Mouse (Mus musculus) CH12.LX (cell line): ENCODE data around the gene Bcas3. TPM values are rescaled to one million over a fixed set of nuclear protein-coding genes. Genes with fewer than 3 reads are reported as not detected.

ENCODE experiments used
- DNase-seq: peaks from one replicate; pipeline ENCODE4 v3.0.0-alpha.2; 2013; ENCODE audit errors: extremely low read depth
- H3K27ac ChIP-seq: 2 replicates; pipeline ENCODE4 v1.5.1; 2012; ENCODE audit warnings: low read depth, mild to moderate bottlenecking, control low read depth, moderate library complexity; ENCODE audit not compliant: insufficient read depth
- H3K27me3 ChIP-seq: replicated peaks from 2 replicates; pipeline ENCODE3; 2012; ENCODE audit warnings: inconsistent platforms
- H3K36me3 ChIP-seq, 2 experiments: replicated peaks in 1 of 2; 2 replicates each; pipeline versions ENCODE3 to v1.6.1; 2012; ENCODE audit warnings: inconsistent platforms in 1 of 2, low read length in 1 of 2, mild to moderate bottlenecking in 1 of 2, mixed read lengths in 1 of 2, moderate library complexity in 1 of 2; ENCODE audit not compliant: control insufficient read depth in 1 of 2, insufficient read depth in 1 of 2
- H3K4me1 ChIP-seq, 2 experiments: 2 replicates each; pipeline ENCODE4 v1.6.1; 2012; ENCODE audit warnings: inconsistent platforms in 1 of 2, moderate library complexity in 1 of 2; ENCODE audit not compliant: insufficient read depth in 2 of 2, control insufficient read depth in 1 of 2
- H3K4me2 ChIP-seq: 2 replicates; pipeline ENCODE4 v1.6.1; 2012; ENCODE audit warnings: low read depth, mild to moderate bottlenecking, control low read depth; ENCODE audit not compliant: poor library complexity, insufficient read depth, severe bottlenecking
- H3K4me3 ChIP-seq, 3 experiments: fragments of 150-350 bp in 1 of 3; sonication (generic) in 1 of 3; replicated peaks in 1 of 3; 2 replicates each; pipeline versions ENCODE3 to v1.5.1; 2011 to 2012; ENCODE audit warnings: low read depth in 2 of 3, low read length in 2 of 3, mild to moderate bottlenecking in 2 of 3, moderate library complexity in 2 of 3, control low read depth in 1 of 3, improper control_type of control experiment in 1 of 3, inconsistent platforms in 1 of 3, mixed read lengths in 1 of 3; ENCODE audit not compliant: poor library complexity in 1 of 3
- H3K79me2 ChIP-seq: replicated peaks from 2 replicates; pipeline ENCODE4 v1.6.1; 2012; ENCODE audit warnings: mild to moderate bottlenecking, moderate library complexity; ENCODE audit not compliant: control insufficient read depth, poor library complexity, insufficient read depth, severe bottlenecking; ENCODE audit errors: extremely low read depth
- H3K9ac ChIP-seq: 2 replicates; pipeline ENCODE4 v1.6.1; 2012; ENCODE audit warnings: low read depth, mild to moderate bottlenecking, control low read depth, moderate library complexity; ENCODE audit not compliant: insufficient read depth
- H3K9me3 ChIP-seq: replicated peaks from 2 replicates; pipeline ENCODE3; 2012; ENCODE audit warnings: low read length, inconsistent platforms, mixed read lengths
- BHLHE40 ChIP-seq: IDR thresholded peaks from 2 replicates; pipeline ENCODE4 v1.6.1; 2011; ENCODE audit warnings: mild to moderate bottlenecking, low read depth, low read length, improper control_type of control experiment
- CTCF ChIP-seq, 2 experiments: IDR thresholded peaks in 1 of 2; conservative IDR thresholded peaks in 1 of 2; 2 replicates each; pipeline ENCODE4 v1.5.1; 2011 to 2012; ENCODE audit warnings: low read depth in 2 of 2, low read length in 2 of 2, improper control_type of control experiment in 1 of 2, inconsistent platforms in 1 of 2, mild to moderate bottlenecking in 1 of 2, moderate library complexity in 1 of 2
- ELF1 ChIP-seq: IDR thresholded peaks from 2 replicates; pipeline ENCODE4 v1.6.1; 2014; ENCODE audit warnings: low read depth, mild to moderate bottlenecking, inconsistent platforms, low read length, improper control_type of control experiment
- EP300 ChIP-seq: IDR thresholded peaks from 2 replicates; pipeline ENCODE4 v1.6.1; 2011; ENCODE audit warnings: low read length, improper control_type of control experiment
- HCFC1 ChIP-seq: IDR thresholded peaks from 2 replicates; pipeline ENCODE4 v1.6.1; 2012; ENCODE audit warnings: low read depth, mild to moderate bottlenecking, inconsistent platforms, low read length, improper control_type of control experiment
- JUND ChIP-seq: conservative IDR thresholded peaks from 2 replicates; pipeline ENCODE4 v1.6.1; 2011; ENCODE audit warnings: low read depth, low read length, improper control_type of control experiment
- MAFK ChIP-seq: IDR thresholded peaks from 2 replicates; pipeline ENCODE4 v1.6.1; 2011; ENCODE audit warnings: low read length, improper control_type of control experiment; ENCODE audit not compliant: insufficient replicate concordance
- MAX ChIP-seq: IDR thresholded peaks from 2 replicates; pipeline ENCODE4 v1.6.1; 2011; ENCODE audit warnings: low read length, improper control_type of control experiment
- MAZ ChIP-seq: IDR thresholded peaks from 2 replicates; pipeline ENCODE4 v1.6.1; 2012; ENCODE audit warnings: low read depth, mild to moderate bottlenecking, inconsistent platforms, low read length, improper control_type of control experiment, moderate library complexity
- MYC ChIP-seq: IDR thresholded peaks from 2 replicates; pipeline ENCODE4 v1.6.1; 2011; ENCODE audit warnings: low read depth, mild to moderate bottlenecking, improper control_type of control experiment, low read length
- PAX5 ChIP-seq: IDR thresholded peaks from 2 replicates; pipeline ENCODE4 v1.6.1; 2012; ENCODE audit warnings: low read length, inconsistent platforms, mixed read lengths
- POLR2A ChIP-seq: IDR thresholded peaks from 2 replicates; pipeline ENCODE4 v1.6.1; 2011; ENCODE audit warnings: low read depth, mild to moderate bottlenecking, improper control_type of control experiment, low read length
- RAD21 ChIP-seq: IDR thresholded peaks from 2 replicates; pipeline ENCODE4 v1.6.1; 2011; ENCODE audit warnings: low read depth, mild to moderate bottlenecking, low read length, improper control_type of control experiment, moderate library complexity
- RCOR1 ChIP-seq: conservative IDR thresholded peaks from 2 replicates; pipeline ENCODE4 v1.6.1; 2012; ENCODE audit warnings: low read depth, mild to moderate bottlenecking, inconsistent platforms, low read length, improper control_type of control experiment
- SMC3 ChIP-seq: IDR thresholded peaks from 2 replicates; pipeline ENCODE4 v1.6.1; 2011; ENCODE audit warnings: low read depth, low read length, improper control_type of control experiment
- TCF12 ChIP-seq: IDR thresholded peaks from 2 replicates; pipeline ENCODE4 v1.6.1; 2014; ENCODE audit warnings: low read depth, mild to moderate bottlenecking, inconsistent platforms, low read length, improper control_type of control experiment
- USF2 ChIP-seq: conservative IDR thresholded peaks from 2 replicates; pipeline ENCODE4 v1.6.1; 2011; ENCODE audit warnings: low read depth, low read length, improper control_type of control experiment
- ZC3H11A ChIP-seq: IDR thresholded peaks from 2 replicates; pipeline ENCODE4 v1.6.1; 2012; ENCODE audit warnings: low read depth, mild to moderate bottlenecking, inconsistent platforms, low read length, improper control_type of control experiment
- ZMIZ1 ChIP-seq: IDR thresholded peaks from 2 replicates; pipeline ENCODE4 v1.6.1; 2012; ENCODE audit warnings: low read depth, mild to moderate bottlenecking, inconsistent platforms, low read length, improper control_type of control experiment
- ZNF384 ChIP-seq: IDR thresholded peaks from 2 replicates; pipeline ENCODE4 v1.6.1; 2012; ENCODE audit warnings: low read depth, low read length, improper control_type of control experiment, inconsistent platforms
- dilution Hi-C: fragments of 300-500 bp; cut with MboI; formaldehyde crosslinking; loops from 2 replicates; pipeline ENCODE4 v1.14.3; 2020; ENCODE audit warnings: low sequenced_read_pairs; ENCODE audit not compliant: extremely low pct_unique_long_range_greater_than_20kb, extremely low pct_ligation_motif_present
- in situ Hi-C: fragments of 300-500 bp; cut with MboI; formaldehyde crosslinking; loops from 3 replicates; pipeline ENCODE4 v1.14.3; 2019; ENCODE audit warnings: low sequenced_read_pairs, low pct_ligation_motif_present, low pct_unique_long_range_greater_than_20kb, mixed read lengths
- polyA plus RNA-seq: library from polyadenylated mRNA; unstranded; fragments of >175 nt; gene quantifications from 2 replicates; pipeline ENCODE4 v1.2.1, GENCODE M21; 2012; ENCODE audit warnings: low read depth; ENCODE audit not compliant: insufficient read length
- total RNA-seq, 2 experiments: library from RNA; depleted of rRNA; stranded (reverse); fragments of 300-350 nt in 1 of 2; fragments of >200 nt in 1 of 2; gene quantifications; 2 replicates each; pipeline ENCODE4 v1.2.3; 2012 to 2014

Bcas3 gene
- total and polyA plus RNA-seq, 3 experiments: 8.2 to 21.3 (median 9.7) TPM

DNA sequence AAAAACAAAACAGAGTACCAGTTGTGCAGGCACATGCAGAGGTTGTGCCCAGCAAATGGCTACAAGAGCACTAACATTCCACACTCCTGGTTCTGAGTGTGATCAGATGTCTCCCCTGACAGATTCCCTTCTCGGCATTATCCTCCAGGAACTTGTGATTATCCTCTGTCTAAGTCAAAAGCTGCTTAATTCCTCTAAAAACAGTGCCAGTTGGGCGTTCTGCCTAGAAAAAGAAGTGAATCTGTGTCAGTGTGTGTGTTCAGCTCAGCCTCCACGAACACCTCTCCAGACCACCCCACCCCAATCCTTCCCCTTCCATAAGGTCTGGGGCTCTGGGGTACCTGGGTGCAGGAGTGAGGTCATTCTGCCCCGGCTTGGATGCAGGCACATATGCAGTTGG, 427.3 kb downstream of the Bcas3 start:
- DNase-seq: no peak
- no peaks in the 10 kb centered on the region for H3K79me2 ChIP-seq
- H3K9ac ChIP-seq: no peak overlapping the region
- H3K27me3 ChIP-seq: no peaks in the 10 kb centered on the region
- no peaks in the 10 kb centered on the region for H3K36me3 ChIP-seq
- H3K4me1 ChIP-seq: peaks cover 0 to 7% of the 10 kb centered on the region in 2 experiments; a peak in 2 of 4 replicates
- in situ Hi-C loops (no loop called here), dilution Hi-C loops (no loop called here)
- no peaks in the 10 kb centered on the region for H3K9me3 ChIP-seq
- H3K4me3 ChIP-seq: no peak overlapping the region
- no peak overlapping the region for H3K27ac ChIP-seq
- TF ChIP-seq ZC3H11A: no peak
- no peak for TF ChIP-seq TCF12
- TF ChIP-seq ZMIZ1: no peak
- no peak for TF ChIP-seq PAX5
- TF ChIP-seq CTCF (conservative IDR thresholded peaks at IDR 0.05 in 1 of 2, IDR thresholded peaks at IDR 0.05 in 1 of 2; ENCODE audit: low read depth in 2 of 2, low read length in 2 of 2): no peak
- no peak for TF ChIP-seq MAX
- no peak for TF ChIP-seq HCFC1
- no peak for TF ChIP-seq USF2
- TF ChIP-seq MAFK: no peak
- TF ChIP-seq EP300: no peak
- no peak for TF ChIP-seq ELF1
- no peak for TF ChIP-seq RCOR1
- no peak for TF ChIP-seq POLR2A
- TF ChIP-seq BHLHE40: no peak
- TF ChIP-seq MAZ: no peak
- no peak for TF ChIP-seq MYC
- TF ChIP-seq RAD21: no peak
- TF ChIP-seq JUND: no peak
- H3K4me2 ChIP-seq: no peak overlapping the region

GRCm38 (mm10) chr11:85786113-85786718, 433.2 kb downstream of the Bcas3 start:
- in situ Hi-C loops: no loop called here
- peak; percentile 32 for DNase-seq

More at GRCm38 (mm10) chr11:85786113-85786718, 433.2 kb downstream of the Bcas3 start:
- dilution Hi-C loops: no loop called here
- Histone ChIP-seq H3K27ac (no peak overlapping the region), H3K79me2 (no peaks in the 10 kb centered on the region), H3K4me1 (peaks cover 0 to 10% of the 10 kb centered on the region in 2 experiments; a peak in 2 of 4 replicates), H3K27me3 (no peaks in the 10 kb centered on the region), H3K9ac (no peak overlapping the region), H3K4me2 (no peak overlapping the region), H3K4me3 (no peak overlapping the region), H3K36me3 (no peaks in the 10 kb centered on the region), H3K9me3 (no peaks in the 10 kb centered on the region)
- TF ChIP-seq SMC3: no peak
- no peak for TF ChIP-seq ZNF384
- TF ChIP-seq CTCF (conservative IDR thresholded peaks at IDR 0.05 in 1 of 2, IDR thresholded peaks at IDR 0.05 in 1 of 2; ENCODE audit: low read depth in 2 of 2, low read length in 2 of 2): peak; percentile 33 to 51
